Mouse (Mus musculus) testis, adult 2 months (tissue): Measurements from ENCODE around the gene Smim8.

Source experiments
- CTCF ChIP-seq: fragments of 200-500 bp; IDR thresholded peaks from 2 replicates; pipeline ENCODE4 v1.5.1; 2012; ENCODE audit warnings: low read depth, mild to moderate bottlenecking, inconsistent platforms, low read length, moderate library complexity; ENCODE audit not compliant: control insufficient read depth, insufficient read depth, insufficient replicate concordance
- POLR2A ChIP-seq: fragments of 200-500 bp; IDR thresholded peaks from 2 replicates; pipeline ENCODE4 v1.6.1; 2012; ENCODE audit warnings: low read depth, mild to moderate bottlenecking, inconsistent platforms, low read length, moderate library complexity; ENCODE audit not compliant: control insufficient read depth

- TF ChIP-seq CTCF (no peak), POLR2A (peak; percentile 96)
Measured at GRCm38 (mm10) chr4:34729851-34730341, 48.3 kb downstream of the Smim8 start, which contains the start of gene Cfap206.
